Mouse (Mus musculus) cerebellum, adult 2 months (tissue): ENCODE measurements around the gene Gcnt7.

Experiments used
- CTCF ChIP-seq: fragments of 200-500 bp; IDR thresholded peaks from 2 replicates; pipeline ENCODE4 v1.5.1; 2011; ENCODE audit warnings: low read depth, mild to moderate bottlenecking, control low read depth, low read length, moderate library complexity, borderline replicate concordance; ENCODE audit not compliant: insufficient read depth
- POLR2A ChIP-seq: fragments of 200-500 bp; IDR thresholded peaks from 2 replicates; pipeline ENCODE4 v1.6.1; 2011; ENCODE audit warnings: low read length, control low read depth, borderline replicate concordance; ENCODE audit not compliant: insufficient read depth

DNA sequence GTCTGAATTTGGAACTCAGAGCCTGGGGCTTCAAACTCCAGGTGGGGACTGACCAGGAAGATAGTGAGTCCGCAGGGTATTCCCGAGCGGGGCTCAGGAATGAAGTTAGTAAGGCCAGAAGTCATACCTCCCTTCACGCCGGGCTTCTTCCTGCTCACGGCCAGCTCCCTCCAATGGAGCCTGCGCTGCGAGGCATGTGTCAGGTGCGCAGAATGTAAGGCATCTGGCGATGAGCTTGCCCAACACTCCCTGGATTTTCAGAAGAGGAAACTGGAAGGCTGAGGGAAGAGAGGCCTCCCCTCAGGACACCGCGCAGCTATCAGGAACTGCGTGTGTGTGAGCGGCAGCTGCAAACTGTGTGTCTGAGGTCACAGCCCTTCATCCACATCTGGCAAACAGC, 43.8 kb upstream of the Gcnt7 start:
- TF ChIP-seq CTCF (no peak), POLR2A (no peak)
